Mouse (Mus musculus) inflammation-experienced regulatory T-cells, adult 6 months (primary cell): ENCODE results near the gene Cacna1e. TPM values are rescaled to one million over a fixed set of nuclear protein-coding genes. Genes with fewer than 3 reads are reported as not detected.

Source experiments
- ATAC-seq: one replicate; pipeline ENCODE4 v1.8.0; 2017
- polyA plus RNA-seq, 3 experiments: library from polyadenylated mRNA; unstranded; fragments of 100-300 nt; shearing (Covaris generic); gene quantifications; one replicate each; pipeline ENCODE4 v1.2.1; 2017

Gene Cacna1e
- polyA plus RNA-seq, 3 experiments from 2014 or later = 0.09 to 0.18 (median 0.16) TPM

DNA sequence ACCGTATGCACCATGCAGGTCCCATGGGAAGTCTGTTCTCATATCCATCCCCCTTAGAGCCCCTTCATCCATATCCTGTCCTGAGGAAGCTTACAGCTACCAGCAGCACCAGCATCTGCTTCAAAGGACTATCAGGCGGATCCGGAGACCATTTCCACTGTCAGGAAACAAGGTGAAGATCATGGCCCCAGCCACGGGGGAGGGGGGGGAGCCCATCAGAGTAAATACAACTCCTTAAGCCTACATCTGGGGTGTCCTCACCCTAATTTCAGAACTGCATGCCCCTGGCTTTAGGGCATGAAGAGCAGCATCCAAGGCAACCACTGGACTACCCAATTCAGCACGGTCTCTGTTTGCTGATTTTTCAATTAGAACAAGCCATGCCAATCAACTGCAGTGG is 47.8 kb downstream of the Cacna1e start:
- ATAC-seq = no peak

DNA sequence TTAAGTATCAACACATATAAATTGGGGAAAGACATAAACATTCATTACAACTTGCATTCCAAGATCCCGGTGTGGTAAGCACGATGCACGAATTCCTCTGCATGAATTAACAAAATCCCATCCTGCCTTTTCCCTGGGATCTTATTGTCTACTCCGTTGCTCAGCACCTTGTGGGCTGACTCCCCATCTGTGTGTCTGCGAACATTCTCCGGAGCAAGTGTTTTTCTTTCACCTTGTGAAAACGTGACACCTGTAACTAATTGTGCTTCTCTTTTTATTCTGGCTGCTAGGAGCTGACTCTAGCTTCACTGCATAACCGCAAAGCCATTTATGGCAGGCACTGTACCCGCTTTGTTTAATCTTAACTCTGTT is 52.1 kb downstream of the Cacna1e start:
- no peak for ATAC-seq

DNA sequence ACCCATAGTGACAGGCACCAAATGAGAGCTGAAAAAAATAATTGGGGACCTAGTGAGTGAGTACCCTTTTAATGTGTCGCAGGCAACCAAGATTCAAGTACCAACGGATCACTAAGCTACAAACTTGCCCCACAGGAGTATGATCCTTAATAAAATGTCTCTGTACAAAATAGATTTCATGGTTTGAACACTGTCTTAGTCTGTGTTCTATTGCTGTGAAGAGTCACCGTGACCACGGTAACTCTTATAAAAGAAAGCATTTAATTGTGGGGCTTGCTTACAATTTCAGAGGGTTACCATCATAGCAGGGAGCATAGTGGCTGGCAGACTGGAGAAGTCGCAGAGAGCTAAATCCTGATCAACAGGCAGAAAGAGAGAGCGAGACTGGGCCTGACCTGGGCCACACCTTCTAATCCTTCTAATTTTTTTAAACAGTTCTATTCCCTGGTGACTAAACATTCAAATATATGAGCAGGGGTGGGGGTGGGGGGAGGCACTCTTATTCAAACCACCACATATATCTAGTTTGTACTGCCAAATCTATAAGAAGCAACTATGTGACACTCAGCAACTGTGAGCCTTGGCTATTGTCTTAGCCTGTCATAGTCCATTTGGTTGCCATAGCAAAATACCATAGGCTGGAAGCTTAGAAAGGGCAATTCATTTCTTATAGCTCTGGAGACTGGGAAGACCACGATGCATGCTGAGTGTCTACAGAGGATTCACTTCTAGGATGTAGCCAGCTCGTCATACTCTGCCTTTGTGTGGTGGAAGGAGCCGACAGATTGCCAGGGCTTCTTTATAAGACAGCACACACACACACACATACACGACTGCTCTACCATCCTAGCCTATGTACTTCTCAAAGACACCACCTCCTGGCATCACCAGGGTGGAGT is 52.8 kb downstream of the Cacna1e start:
- no peak for ATAC-seq

GRCm38 (mm10) chr1:154830051-154830450 is 54.2 kb downstream of the Cacna1e start:
- no peak for ATAC-seq

DNA sequence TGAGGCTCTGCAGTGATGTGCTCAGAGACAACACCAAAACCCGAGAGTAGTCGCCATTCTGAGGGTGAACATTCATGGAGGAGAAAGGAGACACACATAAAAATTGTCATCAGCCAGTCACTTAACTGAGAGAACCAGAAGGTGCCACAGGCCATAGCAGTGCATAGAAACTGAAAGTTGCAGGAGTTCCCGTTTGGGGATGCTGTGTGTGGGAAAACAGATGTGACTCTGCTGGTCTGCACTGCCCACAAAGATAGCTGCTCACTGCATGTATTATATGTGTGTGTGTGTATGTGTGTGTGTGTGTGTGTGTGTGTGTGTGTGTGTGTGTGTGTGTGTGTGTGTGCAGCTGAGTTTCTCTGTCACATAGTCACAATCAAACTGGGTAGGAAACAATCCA is 61.2 kb downstream of the Cacna1e start:
- no peak for ATAC-seq

DNA sequence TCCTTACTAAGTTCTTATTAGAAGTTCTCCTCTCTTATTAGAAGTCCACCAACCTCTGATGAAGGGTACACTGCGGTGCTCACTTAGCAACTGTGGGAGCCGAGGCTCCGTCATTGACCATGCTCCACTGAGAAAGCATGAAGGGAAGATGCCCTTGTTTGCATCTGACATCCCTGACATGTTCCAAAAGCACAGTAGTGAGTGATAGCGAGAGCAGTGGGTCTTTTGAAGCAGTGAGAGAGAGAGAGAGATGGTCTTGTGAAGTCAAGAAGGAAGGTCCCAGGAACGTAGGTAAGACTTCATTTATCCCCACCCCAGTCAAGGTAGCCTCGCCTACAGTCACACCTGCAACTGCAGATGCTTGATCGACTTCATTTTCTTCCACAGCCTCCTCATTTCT is 63.9 kb downstream of the Cacna1e start:
- ATAC-seq = no peak

- no peak for ATAC-seq
Measured at GRCm38 (mm10) chr1:154819960-154820359, 64.3 kb downstream of the Cacna1e start.

- ATAC-seq = no peak
Measured at GRCm38 (mm10) chr1:154818742-154819141, 65.6 kb downstream of the Cacna1e start.

DNA sequence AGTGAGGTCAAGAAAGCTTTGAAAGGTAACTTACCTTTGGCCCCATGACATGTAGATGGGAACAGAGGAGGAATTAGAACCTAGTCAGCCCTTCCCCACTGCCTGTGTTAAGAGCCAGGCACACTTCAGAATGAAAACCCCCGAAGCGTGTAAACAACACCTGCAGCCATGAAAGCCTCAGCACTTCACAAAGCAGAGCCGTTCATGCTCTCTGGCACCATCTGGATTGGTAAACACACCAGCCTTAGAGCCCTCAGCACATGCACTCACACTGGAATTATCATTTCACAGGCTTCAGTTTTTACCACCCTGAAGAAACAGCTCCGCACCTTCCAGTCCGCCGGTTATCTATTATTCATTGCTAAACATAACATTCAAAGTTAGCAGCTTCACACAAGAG is 67.5 kb downstream of the Cacna1e start:
- ATAC-seq = no peak

DNA sequence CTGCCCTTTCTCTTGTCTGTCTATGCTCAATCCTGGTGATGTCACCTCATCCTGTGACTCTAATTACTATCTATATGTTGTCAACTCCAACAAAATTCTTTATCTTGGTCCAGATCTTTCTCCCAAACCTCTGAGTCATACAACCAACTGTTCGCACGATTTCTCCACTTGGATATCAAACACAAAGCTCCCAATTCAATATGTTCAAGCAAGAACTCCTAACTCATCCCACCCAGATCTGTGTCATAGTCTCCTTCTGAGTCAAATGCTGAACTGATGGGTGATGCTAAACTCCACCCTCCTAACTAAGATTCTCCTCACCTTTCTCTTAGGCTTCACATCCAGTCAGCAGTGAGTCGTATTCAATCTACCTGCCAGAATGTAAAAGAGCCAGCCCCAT is 68.0 kb downstream of the Cacna1e start:
- no peak for ATAC-seq

DNA sequence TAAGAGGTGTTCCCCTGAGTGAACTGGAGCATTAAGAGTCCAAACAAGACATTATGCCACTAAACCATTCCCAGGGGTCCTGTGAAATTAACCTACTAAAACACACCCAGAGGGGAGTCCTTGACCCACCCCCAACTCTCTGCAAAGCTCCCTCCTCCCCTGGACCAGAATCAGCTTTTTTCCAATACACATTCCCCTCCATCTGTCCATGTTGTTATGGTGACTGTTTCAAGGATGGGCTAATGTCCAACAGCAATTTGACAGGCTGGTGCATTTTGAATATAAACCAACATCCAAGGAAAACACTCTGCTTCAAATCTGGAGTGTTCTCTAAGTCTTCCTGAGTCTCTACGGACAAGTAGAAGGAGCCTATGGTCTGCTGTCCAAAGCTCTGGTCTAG is 78.6 kb downstream of the Cacna1e start:
- ATAC-seq = no peak

- no peak for ATAC-seq
Measured at GRCm38 (mm10) chr1:154805038-154805437, 79.3 kb downstream of the Cacna1e start.

DNA sequence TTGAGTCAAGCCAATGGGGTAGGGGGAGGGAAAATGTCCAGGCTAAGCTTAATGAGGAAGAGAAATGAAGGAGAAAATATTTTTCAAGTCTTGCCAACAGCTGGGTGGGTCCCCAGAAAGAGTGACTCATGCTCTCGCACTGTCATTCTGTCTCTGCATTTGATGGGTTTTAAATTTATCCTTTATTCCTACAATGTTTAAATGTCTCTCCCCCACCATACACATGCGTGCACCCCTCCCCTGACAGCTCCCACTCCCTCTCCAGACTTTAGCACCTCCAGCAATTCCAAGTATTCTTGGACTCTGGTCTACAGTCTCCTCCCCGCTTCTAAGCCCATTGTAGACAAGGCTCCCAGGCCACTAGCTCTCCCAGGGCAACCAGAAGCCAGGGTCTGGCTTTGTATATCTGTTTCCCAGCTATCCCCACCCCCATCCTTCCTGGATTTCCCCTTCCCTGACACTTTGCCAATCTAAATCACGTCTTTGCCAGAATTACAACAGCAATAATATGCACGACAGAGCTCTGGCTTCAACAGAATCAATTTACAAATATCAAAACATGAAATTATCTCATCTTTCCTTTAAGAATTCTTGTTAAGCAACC is 81.9 kb downstream of the Cacna1e start:
- no peak for ATAC-seq

DNA sequence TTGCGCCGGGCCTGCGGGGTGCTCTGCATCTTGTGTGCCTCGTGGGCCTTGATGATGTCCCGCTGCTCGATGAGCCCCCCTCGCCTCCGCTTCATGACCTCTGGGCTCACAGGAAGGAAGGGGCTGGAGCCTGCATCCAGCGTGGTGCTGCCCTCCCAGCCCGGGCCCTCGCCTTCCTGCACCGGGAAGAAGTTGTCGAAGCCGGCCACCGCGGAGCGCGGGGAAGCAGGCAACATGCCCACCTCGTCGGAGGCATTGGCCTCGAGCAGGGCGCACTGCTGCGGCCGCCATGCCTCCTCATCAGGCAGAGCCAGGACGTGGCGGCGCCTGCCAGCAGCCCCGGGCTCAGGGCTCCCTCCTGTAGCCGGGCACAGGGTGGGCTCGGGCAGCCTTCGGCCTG is 85.0 kb downstream of the Cacna1e start:
- ATAC-seq = no peak

DNA sequence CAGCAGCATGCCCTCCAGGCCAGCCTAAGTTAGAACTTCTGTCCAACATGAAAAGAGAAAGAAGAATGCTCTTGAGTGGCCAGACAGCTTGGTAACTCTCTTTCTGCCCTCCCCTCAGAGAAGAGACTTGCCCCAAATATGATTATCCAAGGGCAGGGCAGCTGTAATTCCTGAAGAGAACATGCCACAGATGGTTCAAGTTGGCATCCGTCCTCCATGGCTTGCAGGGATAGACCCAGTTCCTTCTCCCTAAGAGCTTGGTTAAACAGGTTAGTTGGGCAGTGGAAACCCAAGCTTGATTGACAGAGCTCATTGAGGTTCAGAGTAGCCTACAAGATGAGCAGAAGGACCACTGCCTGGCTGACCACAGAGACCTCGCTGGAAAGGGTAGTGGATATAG is 85.5 kb downstream of the Cacna1e start:
- no peak for ATAC-seq

DNA sequence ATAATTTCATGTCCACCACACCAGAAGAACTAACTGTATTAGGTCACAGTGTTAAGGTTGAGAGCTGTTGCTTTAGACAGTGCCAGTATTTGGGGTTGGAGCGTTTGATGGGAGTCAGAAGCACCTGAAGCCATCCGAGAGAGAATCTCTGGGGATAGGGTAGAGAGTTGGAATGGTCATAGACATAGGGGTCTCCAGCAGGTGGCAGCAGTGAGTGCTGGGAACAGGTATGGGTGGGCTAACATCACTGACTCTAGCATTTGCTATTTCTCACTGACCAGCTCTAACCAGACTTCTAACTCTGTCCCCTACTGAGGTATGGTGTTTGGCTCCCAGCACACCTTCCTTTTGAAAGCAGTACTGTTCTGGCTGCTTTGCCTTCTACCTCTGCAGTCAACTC is 87.6 kb downstream of the Cacna1e start:
- ATAC-seq = no peak

DNA sequence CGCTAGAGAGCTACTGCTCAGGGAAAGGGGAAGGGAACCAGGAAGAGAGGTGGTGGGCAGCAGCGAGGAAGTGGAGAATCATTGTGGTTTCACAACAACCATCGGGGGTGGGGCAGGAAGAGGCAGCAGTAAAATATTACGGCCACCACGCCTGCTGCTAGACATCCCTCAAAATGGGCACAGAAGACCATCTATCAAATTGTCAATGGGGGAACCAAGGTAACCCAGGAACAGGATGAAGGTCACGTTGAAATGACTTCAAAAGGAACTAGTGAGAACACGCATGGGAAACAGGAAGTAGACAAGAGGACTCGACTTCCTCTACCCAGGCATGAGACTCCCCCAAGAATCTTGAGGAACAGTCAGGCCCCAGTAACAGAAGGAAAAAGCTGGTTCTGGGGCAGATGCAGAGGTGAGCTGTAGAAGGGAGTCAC is 89.8 kb downstream of the Cacna1e start:
- ATAC-seq = peak; percentile 44

DNA sequence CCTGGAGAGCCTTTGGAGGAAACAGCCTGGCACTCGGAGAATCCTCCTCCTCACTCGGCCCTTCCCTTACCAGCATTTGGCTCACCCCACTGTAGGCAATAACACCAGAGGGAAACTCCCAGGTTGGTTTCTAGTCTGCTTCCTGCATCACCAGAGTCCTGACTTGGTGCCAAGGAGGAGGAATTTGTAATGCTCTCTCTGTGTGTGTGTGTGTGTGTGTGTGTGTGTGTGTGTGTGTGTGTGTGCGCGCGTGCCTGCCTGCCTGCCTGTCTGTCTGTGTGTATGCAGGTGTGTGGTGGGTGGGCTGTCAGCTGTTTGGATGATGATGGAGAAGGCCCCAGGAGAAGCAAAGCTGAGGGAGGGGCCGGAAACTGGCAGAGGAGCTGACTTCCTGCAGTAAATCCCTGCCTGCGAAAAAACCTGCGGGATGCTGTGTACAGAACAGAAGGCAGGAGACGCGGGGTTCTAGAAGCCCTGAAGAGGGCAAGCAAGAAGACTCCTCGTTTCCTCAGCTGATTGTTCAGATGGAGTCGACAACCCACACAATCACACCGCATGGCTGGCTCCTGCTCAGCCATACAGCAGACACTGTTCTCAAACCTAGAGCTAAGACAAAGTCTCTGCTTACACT is 92.6 kb downstream of the Cacna1e start:
- peak; percentile 58 for ATAC-seq

DNA sequence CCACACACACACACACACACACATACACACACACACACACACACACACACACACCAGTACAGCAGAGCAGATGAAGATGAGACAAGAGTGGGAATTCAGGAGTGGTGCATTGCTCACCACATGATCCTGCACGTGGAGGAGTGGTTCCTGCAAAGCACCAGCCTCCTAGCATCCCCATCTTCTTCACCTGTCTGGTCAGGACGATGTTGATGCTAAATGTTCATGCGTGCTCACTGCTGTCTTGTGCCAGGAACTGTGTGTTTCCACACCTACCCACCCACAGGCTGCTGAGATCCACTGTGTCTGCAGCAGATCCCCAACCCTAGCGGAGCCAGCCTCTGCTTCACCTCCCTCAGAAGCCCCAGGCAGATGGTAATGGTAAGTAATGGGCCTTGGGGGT is 95.8 kb downstream of the Cacna1e start:
- ATAC-seq = no peak

DNA sequence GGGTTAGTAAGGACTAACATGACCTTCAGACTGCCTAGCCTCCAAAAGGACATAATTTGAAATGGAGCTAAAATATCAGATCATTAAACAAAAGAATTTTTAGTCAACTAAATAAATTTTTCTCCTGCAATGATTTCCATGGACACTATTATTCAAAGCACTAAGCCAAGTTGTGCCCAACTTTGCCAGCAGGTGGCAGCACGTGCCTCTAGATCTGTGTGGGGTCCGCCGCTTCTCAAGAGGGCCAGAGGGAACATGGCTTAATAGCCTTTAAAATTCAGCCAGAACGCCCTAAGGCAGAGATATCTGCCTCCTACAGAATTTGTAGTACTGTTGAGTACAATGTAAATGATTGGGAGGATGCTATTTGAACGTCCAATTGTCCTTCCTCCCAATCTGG is 96.2 kb downstream of the Cacna1e start:
- ATAC-seq = no peak

DNA sequence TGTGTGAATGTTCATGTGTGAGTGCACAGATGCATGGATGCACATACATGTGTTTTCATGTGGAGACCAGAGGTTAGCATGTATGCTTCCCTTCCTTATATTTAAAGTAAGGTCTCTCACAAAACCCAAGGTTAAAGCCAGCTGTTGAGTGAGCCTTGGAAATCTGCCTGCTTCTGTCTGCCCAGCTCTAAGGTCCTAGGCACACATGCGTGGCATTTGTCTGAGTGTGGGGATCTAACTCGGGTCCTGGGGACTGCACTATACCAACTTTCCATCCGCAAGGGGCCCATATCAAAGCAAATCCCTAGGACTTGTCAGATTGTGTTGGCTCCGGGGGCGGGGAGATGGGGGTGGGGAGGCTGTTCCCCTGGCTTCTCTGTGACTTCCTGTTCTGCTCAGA is 96.9 kb downstream of the Cacna1e start:
- no peak for ATAC-seq

DNA sequence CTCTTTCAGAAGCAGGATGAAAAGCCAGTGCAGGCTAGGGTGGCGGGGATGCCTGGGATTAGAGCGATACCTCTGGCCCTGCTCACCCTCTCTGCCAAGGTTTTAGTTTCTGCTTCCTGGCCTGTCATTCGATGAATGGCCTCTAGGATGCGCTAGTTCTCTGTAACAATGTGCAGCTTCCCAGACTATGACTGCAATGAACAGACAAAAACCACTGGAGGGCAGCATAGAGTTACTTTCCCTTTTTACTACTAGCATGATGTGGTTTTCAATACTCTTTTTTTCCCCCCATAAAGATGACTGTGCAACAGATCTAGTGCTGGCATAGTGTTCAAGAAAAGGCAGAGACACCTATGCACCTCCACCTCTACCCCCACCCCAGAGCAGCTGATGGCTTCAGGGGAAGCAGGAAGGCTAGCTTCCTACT is 98.0 kb downstream of the Cacna1e start:
- peak; percentile 93 for ATAC-seq

- ATAC-seq = no peak
Measured at GRCm38 (mm10) chr1:154784862-154785261, 99.4 kb downstream of the Cacna1e start.

GRCm38 (mm10) chr1:154783521-154783920 is 100.8 kb downstream of the Cacna1e start:
- no peak for ATAC-seq
